Mouse (Mus musculus): ENCODE measurements around the gene Wdr25. TPM values are rescaled to one million over a fixed set of nuclear protein-coding genes. Genes with fewer than 3 reads are reported as not detected.

Wdr25 gene
- polyA plus RNA-seq, 1 experiment from 2014 or later, result 5.3 TPM

GRCm38 (mm10) chr12:108915893-108916292 lies 22.5 kb downstream of the Wdr25 start:
- no peak overlapping the region for H3K27ac ChIP-seq (ENCODE audit: low read depth, low read length)
- ATAC-seq (replicated peaks; ENCODE audit: low FRiP score) (no peak), DNase-seq (ENCODE audit: low spot score) (no peak)
- H3K4me1 ChIP-seq (replicated peaks; ENCODE audit: control insufficient read depth, insufficient read depth, low read length), result no peaks in the 10 kb centered on the region; the same call in 1 of the 2 replicates
- no peak overlapping the region for H3K4me3 ChIP-seq (ENCODE audit: low read depth, low read length)
- H3K36me3 ChIP-seq (ENCODE audit: control insufficient read depth, insufficient read depth, low read length), result no peaks in the 10 kb centered on the region
- H3K9me3 ChIP-seq (ENCODE audit: control insufficient read depth, low read length), result no peaks in the 10 kb centered on the region
- no peak overlapping the region for H3K9ac ChIP-seq (ENCODE audit: low read depth, low read length)
- H3K4me2 ChIP-seq, result no peak overlapping the region
- H3K27me3 ChIP-seq (replicated peaks; ENCODE audit: control insufficient read depth, insufficient read depth, low read length), result no peaks in the 10 kb centered on the region
- 45% methylated on average over 6 of the region's 6 CpGs for WGBS

GRCm38 (mm10) chr12:108916447-108917042 lies 23.1 kb downstream of the Wdr25 start:
- Histone ChIP-seq H3K4me1 (replicated peaks; ENCODE audit: control insufficient read depth, insufficient read depth, low read length) (no peaks in the 10 kb centered on the region; the same call in 1 of the 2 replicates), H3K9ac (ENCODE audit: low read depth, low read length) (no peak overlapping the region), H3K9me3 (ENCODE audit: control insufficient read depth, low read length) (no peaks in the 10 kb centered on the region), H3K4me3 (ENCODE audit: low read depth, low read length) (no peak overlapping the region), H3K27ac (ENCODE audit: low read depth, low read length) (no peak overlapping the region), H3K36me3 (ENCODE audit: control insufficient read depth, insufficient read depth, low read length) (no peaks in the 10 kb centered on the region), H3K4me2 (no peak overlapping the region), H3K27me3 (replicated peaks; ENCODE audit: control insufficient read depth, insufficient read depth, low read length) (no peaks in the 10 kb centered on the region)
- DNase-seq (ENCODE audit: low spot score), result no peak
- 83% methylated on average over 7 of the region's 7 CpGs for WGBS
- ATAC-seq (replicated peaks; ENCODE audit: low FRiP score), result no peak

GRCm38 (mm10) chr12:108917509-108917908 lies 24.1 kb downstream of the Wdr25 start:
- H3K27me3 ChIP-seq (replicated peaks; ENCODE audit: control insufficient read depth, insufficient read depth, low read length), result no peaks in the 10 kb centered on the region
- ATAC-seq (replicated peaks; ENCODE audit: low FRiP score) (no peak), DNase-seq (ENCODE audit: low spot score) (no peak)
- H3K4me3 ChIP-seq (ENCODE audit: low read depth, low read length), result no peak overlapping the region
- H3K4me1 ChIP-seq (replicated peaks; ENCODE audit: control insufficient read depth, insufficient read depth, low read length), result no peaks in the 10 kb centered on the region; the same call in 1 of the 2 replicates
- H3K36me3 ChIP-seq (ENCODE audit: control insufficient read depth, insufficient read depth, low read length), result no peaks in the 10 kb centered on the region
- no peak overlapping the region for H3K27ac ChIP-seq (ENCODE audit: low read depth, low read length)
- no peak overlapping the region for H3K4me2 ChIP-seq
- no peak overlapping the region for H3K9ac ChIP-seq (ENCODE audit: low read depth, low read length)
- no peaks in the 10 kb centered on the region for H3K9me3 ChIP-seq (ENCODE audit: control insufficient read depth, low read length)
- 84% methylated on average over 9 of the region's 9 CpGs for WGBS

- no peak overlapping the region for H3K27ac ChIP-seq (ENCODE audit: low read depth, low read length)
Measured at GRCm38 (mm10) chr12:108918753-108919152, 25.3 kb downstream of the Wdr25 start.

GRCm38 (mm10) chr12:108926606-108927111 lies 33.2 kb downstream of the Wdr25 start:
- Histone ChIP-seq H3K4me1 (replicated peaks; ENCODE audit: control insufficient read depth, insufficient read depth, low read length) (no peaks in the 10 kb centered on the region; the same call in 1 of the 2 replicates), H3K27ac (ENCODE audit: low read depth, low read length) (no peak overlapping the region), H3K4me2 (no peak overlapping the region), H3K9me3 (ENCODE audit: control insufficient read depth, low read length) (no peaks in the 10 kb centered on the region), H3K4me3 (ENCODE audit: low read depth, low read length) (no peak overlapping the region), H3K27me3 (replicated peaks; ENCODE audit: control insufficient read depth, insufficient read depth, low read length) (no peaks in the 10 kb centered on the region), H3K9ac (ENCODE audit: low read depth, low read length) (no peak overlapping the region), H3K36me3 (ENCODE audit: control insufficient read depth, insufficient read depth, low read length) (no peaks in the 10 kb centered on the region)
- 88% methylated on average over 9 of the region's 11 CpGs for WGBS
- DNase-seq (ENCODE audit: low spot score) (no peak), ATAC-seq (replicated peaks; ENCODE audit: low FRiP score) (no peak)

More at GRCm38 (mm10) chr12:108918753-108919152, 25.3 kb downstream of the Wdr25 start:
- Histone ChIP-seq H3K9ac (ENCODE audit: low read depth, low read length) (no peak overlapping the region), H3K36me3 (ENCODE audit: control insufficient read depth, insufficient read depth, low read length) (no peaks in the 10 kb centered on the region), H3K4me2 (no peak overlapping the region), H3K27me3 (replicated peaks; ENCODE audit: control insufficient read depth, insufficient read depth, low read length) (no peaks in the 10 kb centered on the region), H3K4me1 (replicated peaks; ENCODE audit: control insufficient read depth, insufficient read depth, low read length) (no peaks in the 10 kb centered on the region), H3K9me3 (ENCODE audit: control insufficient read depth, low read length) (no peaks in the 10 kb centered on the region), H3K4me3 (ENCODE audit: low read depth, low read length) (no peak overlapping the region)
- ATAC-seq (replicated peaks; ENCODE audit: low FRiP score) (no peak), DNase-seq (ENCODE audit: low spot score) (no peak)
- 55% methylated on average over 4 of the region's 4 CpGs for WGBS

- no peaks in the 10 kb centered on the region for H3K27me3 ChIP-seq (replicated peaks; ENCODE audit: control insufficient read depth, insufficient read depth, low read length)
- no peaks in the 10 kb centered on the region; the same call in 1 of the 2 replicates for H3K4me1 ChIP-seq (replicated peaks; ENCODE audit: control insufficient read depth, insufficient read depth, low read length)
- H3K36me3 ChIP-seq (ENCODE audit: control insufficient read depth, insufficient read depth, low read length), result no peaks in the 10 kb centered on the region
- no peak overlapping the region for H3K9ac ChIP-seq (ENCODE audit: low read depth, low read length)
- 65% methylated on average over 2 of the region's 2 CpGs for WGBS
- ATAC-seq (replicated peaks; ENCODE audit: low FRiP score) (peak; percentile 66), DNase-seq (ENCODE audit: low spot score) (no peak)
- H3K4me3 ChIP-seq (ENCODE audit: low read depth, low read length), result no peak overlapping the region
- H3K9me3 ChIP-seq (ENCODE audit: control insufficient read depth, low read length), result no peaks in the 10 kb centered on the region
- no peak overlapping the region for H3K4me2 ChIP-seq
- no peak overlapping the region for H3K27ac ChIP-seq (ENCODE audit: low read depth, low read length)
Measured at GRCm38 (mm10) chr12:108928249-108928648, 34.8 kb downstream of the Wdr25 start.

- H3K27ac ChIP-seq (ENCODE audit: low read depth, low read length), result no peak overlapping the region
- no peaks in the 10 kb centered on the region; the same call in 1 of the 2 replicates for H3K4me1 ChIP-seq (replicated peaks; ENCODE audit: control insufficient read depth, insufficient read depth, low read length)
- 73% methylated on average over 3 of the region's 3 CpGs for WGBS
- H3K9ac ChIP-seq (ENCODE audit: low read depth, low read length), result no peak overlapping the region
- H3K4me2 ChIP-seq, result no peak overlapping the region
- no peaks in the 10 kb centered on the region for H3K36me3 ChIP-seq (ENCODE audit: control insufficient read depth, insufficient read depth, low read length)
- H3K27me3 ChIP-seq (replicated peaks; ENCODE audit: control insufficient read depth, insufficient read depth, low read length), result no peaks in the 10 kb centered on the region
- ATAC-seq (replicated peaks; ENCODE audit: low FRiP score), result no peak
- DNase-seq (ENCODE audit: low spot score), result no peak
- no peak overlapping the region for H3K4me3 ChIP-seq (ENCODE audit: low read depth, low read length)
- no peaks in the 10 kb centered on the region for H3K9me3 ChIP-seq (ENCODE audit: control insufficient read depth, low read length)
Measured at GRCm38 (mm10) chr12:108929475-108929874, 36.0 kb downstream of the Wdr25 start.

GRCm38 (mm10) chr12:108931341-108932053 lies 38.1 kb downstream of the Wdr25 start:
- H3K36me3 ChIP-seq (ENCODE audit: control insufficient read depth, insufficient read depth, low read length), result no peaks in the 10 kb centered on the region
- WGBS, result 61% methylated on average over 7 of the region's 7 CpGs
- DNase-seq (ENCODE audit: low spot score) (no peak), ATAC-seq (replicated peaks; ENCODE audit: low FRiP score) (no peak)
- no peaks in the 10 kb centered on the region; the same call in 1 of the 2 replicates for H3K4me1 ChIP-seq (replicated peaks; ENCODE audit: control insufficient read depth, insufficient read depth, low read length)
- no peak overlapping the region for H3K4me3 ChIP-seq (ENCODE audit: low read depth, low read length)
- H3K9me3 ChIP-seq (ENCODE audit: control insufficient read depth, low read length), result no peaks in the 10 kb centered on the region
- no peak overlapping the region for H3K27ac ChIP-seq (ENCODE audit: low read depth, low read length)
- H3K4me2 ChIP-seq, result no peak overlapping the region
- no peaks in the 10 kb centered on the region for H3K27me3 ChIP-seq (replicated peaks; ENCODE audit: control insufficient read depth, insufficient read depth, low read length)
- no peak overlapping the region for H3K9ac ChIP-seq (ENCODE audit: low read depth, low read length)
